Mouse (Mus musculus): ENCODE measurements around the gene Rps10.

Rps10 gene

GRCm38 (mm10) chr17:27636132-27637020 lies at the start of gene Rps10:
Gene Rps10 (minus strand): TSS chr17:27636669.
- DNase-seq: peak; percentile 32

DNA sequence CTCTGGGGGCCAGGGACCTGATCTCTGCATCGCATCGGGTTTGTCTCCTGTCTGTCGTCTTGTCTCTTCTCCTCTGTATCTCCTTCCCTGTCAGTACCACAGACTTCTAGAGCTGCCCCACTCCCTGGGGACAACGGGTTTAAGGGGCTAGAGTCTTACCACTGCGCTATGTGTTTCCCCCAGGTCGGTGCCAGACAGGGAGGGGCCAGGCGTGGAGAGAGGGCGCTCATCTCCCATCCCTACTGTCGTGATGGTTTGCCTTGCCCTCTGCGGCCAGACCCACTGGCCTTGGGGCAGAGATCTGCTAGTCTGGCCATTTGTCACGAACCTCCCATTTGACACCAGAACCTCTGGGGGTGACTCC lies 49.1 kb upstream of the Rps10 start:
- DNase-seq: no peak

- DNase-seq: peak; percentile 51
Observed at GRCm38 (mm10) chr17:27684886-27685549, 48.5 kb upstream of the Rps10 start.

DNA sequence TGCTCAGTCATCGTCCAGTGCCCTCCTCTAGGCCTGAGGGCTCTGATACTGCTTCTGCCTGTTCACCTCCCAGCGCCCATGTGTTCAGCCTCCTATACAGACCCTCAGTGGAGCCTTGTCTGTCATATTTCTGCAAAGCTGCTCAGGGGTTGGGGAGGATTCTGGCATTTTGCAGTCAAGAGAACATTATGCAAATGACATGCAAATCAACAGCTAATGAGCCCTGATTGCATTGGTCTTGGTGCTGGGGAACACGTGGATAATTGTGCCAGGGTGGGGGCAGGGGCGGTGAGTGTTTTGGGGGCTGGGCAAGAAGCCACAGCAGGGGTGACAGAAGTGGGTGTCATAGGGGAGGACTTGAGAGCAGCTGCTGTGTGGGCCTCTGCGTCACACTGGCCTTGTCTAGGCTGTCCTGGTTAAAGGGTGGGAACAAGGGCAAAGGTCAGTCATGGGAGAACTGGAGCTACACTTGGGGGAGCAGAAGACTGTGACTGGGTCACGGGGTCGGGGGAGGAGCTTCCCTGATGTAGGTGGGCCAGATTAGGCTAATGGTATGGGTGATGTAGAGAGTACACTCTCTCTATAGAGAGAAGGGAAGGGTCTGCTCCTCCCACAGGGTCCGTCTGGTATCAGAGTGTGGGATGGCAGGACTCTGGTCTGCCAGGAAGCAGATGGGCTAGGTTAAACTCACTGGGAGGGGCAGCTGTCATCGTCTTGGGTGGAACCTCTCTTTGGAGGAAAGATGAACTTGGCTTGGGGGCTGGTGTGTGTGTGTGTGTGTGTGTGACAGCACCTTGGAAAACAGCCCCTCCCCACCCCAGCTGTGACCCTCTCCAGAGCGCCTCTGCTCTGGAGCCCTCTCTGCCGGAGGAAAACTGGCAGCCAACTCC lies 42.7 kb upstream of the Rps10 start:
- DNase-seq: no peak

- DNase-seq: no peak
Observed at GRCm38 (mm10) chr17:27677756-27678155, 41.3 kb upstream of the Rps10 start.

GRCm38 (mm10) chr17:27676270-27676669 lies 39.8 kb upstream of the Rps10 start:
- no peak for DNase-seq

GRCm38 (mm10) chr17:27675453-27675852 lies 39.0 kb upstream of the Rps10 start:
- DNase-seq: no peak

DNA sequence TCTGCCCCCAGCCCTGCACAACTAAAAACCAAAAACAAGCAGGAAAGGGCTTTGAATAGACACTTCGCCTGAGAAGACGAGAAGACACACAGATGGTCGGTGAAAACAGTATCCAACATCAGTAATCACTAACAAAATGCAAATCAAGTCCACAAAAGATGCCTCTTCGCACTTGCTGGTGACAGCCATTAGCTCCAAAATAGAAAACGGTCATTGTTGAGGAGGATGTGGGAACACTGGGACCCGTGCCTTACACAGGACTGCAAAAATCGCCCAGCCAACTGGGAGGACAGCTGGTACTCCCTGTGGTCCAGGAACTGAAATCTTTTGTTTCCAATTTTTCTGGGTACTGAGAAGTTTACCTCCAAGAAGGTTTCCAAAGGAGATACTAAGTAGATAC lies 37.5 kb upstream of the Rps10 start:
- DNase-seq: no peak

- no peak for DNase-seq
Observed at GRCm38 (mm10) chr17:27671720-27672119, 35.3 kb upstream of the Rps10 start.

DNA sequence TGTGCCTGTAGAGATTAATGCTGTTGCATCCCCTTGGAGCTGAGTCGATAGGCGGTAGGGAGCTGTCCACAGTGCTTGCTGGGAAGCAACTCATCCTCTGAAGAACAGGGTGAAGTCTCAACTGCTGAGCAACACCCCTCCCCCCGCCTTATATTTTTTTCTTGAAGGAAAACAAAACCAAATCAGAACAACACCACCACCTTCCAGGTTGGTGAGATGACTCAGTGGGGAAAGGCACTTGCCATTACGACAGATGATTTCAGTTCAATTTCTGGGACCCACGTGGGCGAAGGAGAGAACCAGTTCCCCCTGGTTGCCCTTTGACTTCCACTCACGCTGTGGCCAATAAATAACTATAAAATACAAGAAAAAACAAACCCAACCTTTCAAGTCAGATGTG lies 22.3 kb upstream of the Rps10 start:
- no peak for DNase-seq

DNA sequence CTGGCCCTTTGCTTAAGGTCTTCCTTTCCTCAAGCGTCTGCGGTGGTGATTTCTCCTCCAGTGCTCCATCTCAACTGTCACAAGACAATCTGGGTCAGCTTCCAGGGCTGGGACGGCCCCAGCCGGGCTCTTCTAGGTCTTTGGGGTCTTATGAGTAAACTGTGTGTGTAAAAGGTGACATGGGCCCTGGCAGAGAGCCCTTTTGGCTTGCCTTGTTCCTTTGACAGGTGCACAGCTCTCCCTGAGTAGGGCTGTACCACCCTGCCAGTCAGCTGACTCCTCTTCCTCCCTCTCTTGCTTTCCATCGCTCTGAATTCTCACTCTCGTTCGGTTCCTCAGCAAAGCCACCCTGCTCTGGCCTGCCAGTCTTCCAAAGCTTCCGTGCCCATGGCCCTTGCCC lies 20.7 kb upstream of the Rps10 start:
- DNase-seq: no peak

- no peak for DNase-seq
Observed at GRCm38 (mm10) chr17:27656414-27656813, 19.9 kb upstream of the Rps10 start.

DNA sequence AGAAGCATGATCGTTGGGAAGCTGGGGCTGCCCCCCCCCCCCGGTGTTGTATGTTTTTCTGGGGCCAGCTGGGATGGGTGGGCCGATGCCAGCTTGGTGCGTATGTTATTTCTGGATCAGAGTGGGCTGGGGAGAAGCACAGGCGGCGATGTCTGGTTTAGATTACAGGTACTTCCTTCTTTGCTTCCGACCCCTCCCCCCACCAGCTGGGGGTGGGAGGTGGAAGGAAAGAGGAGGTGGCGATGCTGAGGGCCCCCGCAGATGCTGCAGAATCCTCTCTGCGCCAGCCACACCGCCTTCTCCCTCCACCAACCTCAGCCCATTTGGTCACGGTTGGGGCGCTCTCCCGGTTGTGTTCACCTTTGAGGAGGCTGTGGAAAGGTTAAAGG lies 19.5 kb upstream of the Rps10 start:
- no peak for DNase-seq

DNA sequence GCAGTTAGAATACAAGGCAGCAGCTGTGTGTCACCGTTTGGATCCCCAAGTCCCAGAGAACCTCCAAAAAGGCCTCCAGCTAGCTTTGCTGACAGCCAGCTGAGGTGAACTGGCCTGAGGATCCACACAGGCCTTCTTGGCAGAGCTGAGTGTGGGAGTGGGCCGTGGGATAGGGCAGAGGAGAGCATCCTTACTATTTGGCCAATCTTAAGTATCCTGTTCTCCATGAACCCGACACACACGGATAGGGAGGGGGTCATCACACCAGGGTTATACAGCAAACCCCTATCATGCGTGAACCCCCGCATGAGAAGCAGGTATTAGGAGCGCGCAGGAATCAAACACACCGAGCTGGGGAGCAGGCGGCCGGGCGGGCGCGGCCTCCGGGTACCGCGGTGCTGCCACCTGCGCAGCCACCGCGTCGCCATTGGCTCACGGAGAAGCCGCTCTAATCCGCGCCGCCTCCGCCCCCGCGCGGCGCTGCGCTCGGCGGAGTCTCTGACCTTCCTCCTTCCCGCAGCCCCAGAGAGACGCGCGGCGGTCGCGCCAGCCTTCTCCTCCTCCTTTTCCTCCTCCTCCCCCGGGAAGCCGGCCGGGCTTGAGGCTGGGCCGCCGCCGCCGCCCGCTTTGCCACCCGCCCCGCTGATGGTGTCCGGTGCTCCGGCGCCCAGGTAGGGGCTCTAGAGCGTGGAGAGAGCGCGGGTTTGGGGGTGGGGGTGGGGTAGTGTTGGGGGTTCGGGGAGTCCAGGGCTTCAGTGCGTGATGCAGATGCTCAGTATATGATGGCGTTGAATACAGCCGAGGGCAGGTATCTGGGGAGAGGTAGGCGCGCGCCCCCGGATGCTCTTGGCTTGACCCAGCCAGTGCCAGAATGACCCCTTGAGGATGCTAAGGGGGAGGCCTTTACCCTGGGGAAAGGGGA lies 18.9 kb upstream of the Rps10 start, which contains the start of gene Pacsin1:
Gene Pacsin1 (plus strand): TSS at position 421 of the 922 bp plus-strand sequence.
- DNase-seq: no peak

- DNase-seq: no peak
Observed at GRCm38 (mm10) chr17:27653253-27653959, 16.9 kb upstream of the Rps10 start.

DNA sequence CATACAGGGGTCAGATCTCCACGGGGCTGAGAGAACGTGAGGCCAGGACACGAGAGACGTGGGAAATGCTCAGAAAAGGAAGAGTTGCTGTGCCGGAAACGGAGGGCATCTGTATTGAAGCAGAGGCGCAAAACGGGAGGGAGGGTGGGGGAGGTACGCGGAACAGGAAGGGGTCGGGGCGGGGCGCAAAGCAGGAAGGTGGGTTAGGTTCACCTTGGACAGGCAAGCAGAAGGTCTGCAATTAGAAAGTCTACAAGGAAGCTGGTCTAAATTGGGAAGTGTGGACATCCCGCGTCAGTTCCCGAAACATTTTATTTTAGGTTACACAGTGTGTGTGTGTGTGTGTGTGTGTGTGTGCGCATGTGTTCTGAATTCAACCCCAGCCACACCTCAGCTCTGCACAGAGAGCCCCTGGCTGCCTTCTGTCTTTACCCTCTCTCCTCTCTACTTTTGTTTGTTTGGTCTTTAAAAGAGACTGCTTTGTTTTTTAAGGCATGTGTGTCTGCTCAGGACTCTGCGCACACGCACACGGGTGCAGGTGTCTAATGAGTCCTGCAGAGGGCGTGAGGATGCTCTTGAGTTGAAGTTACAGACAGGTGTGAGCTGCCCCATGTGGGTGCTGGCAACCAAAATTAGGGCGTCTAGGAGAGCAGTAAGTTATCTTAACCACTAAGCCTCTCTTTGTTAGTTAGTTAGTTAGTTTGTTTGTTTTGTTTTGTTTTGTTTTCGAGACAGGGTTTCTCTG lies 15.7 kb upstream of the Rps10 start:
- DNase-seq: no peak

DNA sequence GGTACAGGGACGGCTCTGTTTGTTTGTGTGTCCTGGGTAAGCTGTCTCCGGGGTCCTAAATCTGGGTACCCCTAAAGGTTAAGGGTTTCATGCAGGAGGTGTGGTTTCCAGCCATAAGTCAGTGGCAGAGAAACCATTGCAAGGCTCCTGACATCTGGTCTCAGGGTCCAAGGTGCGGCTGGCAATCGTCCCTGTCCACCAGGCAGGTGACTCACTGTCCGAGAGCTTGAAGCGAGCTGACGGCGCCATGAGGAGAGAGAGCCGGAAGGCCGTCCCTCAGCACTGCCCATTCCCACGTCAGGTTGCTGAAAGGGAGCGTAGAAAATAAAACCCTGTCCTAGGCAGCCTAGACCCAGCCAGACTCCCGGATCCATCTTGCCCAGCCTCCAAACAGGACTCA lies 14.1 kb upstream of the Rps10 start:
- no peak for DNase-seq

DNA sequence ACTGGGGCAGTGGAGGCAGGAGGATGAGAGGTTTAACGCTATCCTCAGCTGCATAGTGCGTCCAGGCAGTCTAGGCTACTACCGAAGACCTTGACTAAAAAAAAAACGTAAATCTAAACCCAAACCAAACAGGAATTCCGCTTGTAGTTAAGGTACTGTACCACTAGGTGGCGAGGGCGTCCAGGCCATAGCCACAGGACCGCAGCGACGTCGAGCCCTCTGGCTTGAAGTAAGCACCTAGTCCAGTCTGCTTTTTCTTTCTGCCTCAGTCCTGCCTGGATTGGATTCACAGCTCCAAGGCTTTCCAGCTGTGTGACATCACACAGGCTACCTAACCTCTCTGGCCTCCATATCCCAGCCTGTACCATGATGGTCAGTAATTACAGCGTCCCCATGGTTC lies 13.7 kb upstream of the Rps10 start:
- DNase-seq: peak; percentile 71

DNA sequence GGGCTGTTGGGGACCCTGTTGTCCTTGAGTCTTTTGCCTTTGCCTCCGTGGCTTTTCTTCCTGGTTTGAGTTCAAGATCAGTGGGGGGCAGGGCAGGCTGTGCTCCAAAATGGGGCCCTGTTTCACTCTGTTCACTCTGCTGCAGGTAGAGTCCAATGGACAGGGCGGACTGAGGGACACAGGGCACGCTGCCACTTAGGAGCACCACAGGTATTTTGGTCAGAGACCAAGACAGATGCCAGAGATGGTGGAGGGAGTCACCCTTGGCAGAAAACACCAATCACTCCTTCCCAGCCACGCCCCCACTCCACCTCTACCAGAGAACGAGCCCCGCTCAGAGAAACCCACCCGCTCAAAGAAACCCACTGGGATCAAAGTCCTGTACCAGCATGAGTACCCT lies 9.3 kb upstream of the Rps10 start:
- no peak for DNase-seq

DNA sequence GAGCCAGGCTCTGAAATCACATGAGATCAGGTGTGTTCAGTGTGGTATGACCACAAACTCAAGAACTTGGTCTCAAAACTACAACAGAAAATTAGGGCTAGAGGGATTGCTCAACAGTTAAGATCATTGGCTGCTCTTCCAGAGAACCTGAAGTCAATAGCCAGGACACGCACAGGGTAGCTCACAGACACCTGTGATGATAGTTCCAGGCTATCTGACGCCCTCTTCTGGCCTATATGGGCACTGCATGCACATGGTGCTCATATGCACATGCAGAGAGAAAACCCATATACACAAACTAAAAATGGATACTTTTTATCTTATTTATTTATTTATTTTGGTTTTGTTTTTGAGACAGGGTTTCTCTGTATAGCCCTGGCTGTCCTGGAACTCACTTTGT lies 8.1 kb upstream of the Rps10 start:
- no peak for DNase-seq

DNA sequence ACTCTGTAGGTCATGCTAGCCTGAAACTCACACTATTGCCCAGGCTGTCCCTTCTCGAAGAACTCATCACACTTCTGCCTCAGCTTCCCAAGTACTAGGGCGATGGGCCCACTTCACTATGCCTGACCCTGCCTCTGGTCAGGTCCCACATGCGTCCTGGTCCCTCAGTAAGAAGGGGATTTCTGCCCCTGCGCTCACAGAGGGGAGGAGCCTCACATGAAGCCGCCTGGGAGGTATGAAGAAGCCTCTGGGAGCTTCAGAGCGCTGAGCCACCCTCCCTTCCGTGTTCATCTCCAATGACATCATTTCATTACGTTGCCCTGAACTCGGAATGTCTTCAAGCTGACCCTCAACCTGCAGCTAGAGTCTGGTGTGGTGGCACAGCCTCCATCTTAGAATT lies 7.3 kb upstream of the Rps10 start:
- DNase-seq: no peak

Data from liver (tissue).